Mouse (Mus musculus): ENCODE data around the gene Gck. TPM values are rescaled to one million over a fixed set of nuclear protein-coding genes. Genes with fewer than 3 reads are reported as not detected.

Gck gene
- polyA plus RNA-seq (2015; fragmentation: Illumina TruSeq; extraction: RNeasy Lipid Tissue Mini Kit (QIAGEN cat#74804); ENCODE audit: insufficient read depth, low replicate concordance) = not detected

GRCm38 (mm10) chr11:5949586-5950352, at the start of gene Gck:
Gene Gck (minus strand): TSS chr11:5950081.

DNA sequence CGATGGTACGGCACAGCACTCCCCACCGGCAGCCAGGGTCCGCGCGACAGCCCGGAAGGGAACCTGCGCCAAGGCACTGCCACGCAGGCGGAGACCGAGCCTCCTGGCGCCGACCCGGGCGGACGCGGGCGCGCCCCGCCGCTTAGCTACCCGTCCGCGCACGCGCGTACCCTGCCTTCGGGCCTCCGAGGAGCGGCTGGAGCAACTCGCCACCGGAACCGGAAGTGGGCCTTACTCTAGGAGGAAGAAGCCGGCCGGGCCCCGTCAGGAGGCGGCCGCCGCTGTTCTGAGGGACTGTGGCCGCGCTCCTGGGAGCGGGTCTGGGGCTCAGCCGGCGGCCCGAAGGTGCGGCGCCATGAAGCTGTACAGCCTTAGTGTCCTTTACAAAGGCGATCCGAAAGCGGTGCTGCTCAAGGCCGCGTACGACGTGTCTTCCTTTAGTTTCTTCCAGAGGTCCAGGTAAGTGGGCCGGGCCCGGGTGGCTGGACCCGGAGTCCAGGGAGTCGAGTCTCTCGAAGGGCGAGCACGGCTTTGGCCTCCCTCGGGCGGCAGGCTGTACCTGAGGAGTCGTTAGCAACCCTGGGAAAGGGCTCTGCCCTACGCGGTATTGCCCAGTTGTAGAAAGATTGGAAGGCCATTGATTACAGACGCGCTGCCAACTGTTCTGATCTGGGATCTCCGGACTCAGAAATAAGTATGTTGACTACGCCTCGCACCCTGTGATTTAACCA, 5.8 kb upstream of the Gck start, which contains the start of gene Ykt6:
Gene Ykt6, plus strand, starts transcription at position 148 of the 731 bp plus-strand sequence.

DNA sequence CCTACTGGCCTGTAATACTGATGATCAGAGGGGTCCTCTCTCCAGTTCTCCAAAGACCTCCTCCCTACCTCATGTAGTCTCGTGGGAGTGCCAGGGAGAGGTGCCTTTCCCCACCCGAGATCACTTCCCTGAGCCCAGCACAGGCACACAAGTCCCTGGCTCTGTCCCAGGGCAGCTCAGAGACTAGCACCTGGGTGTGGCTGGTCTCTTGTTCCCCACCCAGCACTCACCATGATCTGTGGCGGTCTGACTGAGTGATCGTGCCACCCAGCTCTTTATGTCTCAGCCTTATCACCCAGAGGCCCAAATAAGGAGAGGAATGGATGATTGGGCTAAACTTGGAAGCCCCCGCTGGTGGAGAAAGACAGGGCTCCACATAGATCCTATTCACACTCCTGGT, 51.4 kb downstream of the Gck start, which contains the start of gene Myl7:
Gene Myl7, minus strand, starts transcription at position 252 of the 400 bp plus-strand sequence.

GRCm38 (mm10) chr11:5877921-5878526, 71.9 kb downstream of the Gck start, which contains the start of gene Pold2:
Gene Pold2 (minus strand): TSS chr11:5878292.

GRCm38 (mm10) chr11:5861678-5862393, 88.0 kb downstream of the Gck start, which contains the start of gene Aebp1:
Gene Aebp1 (plus strand): TSS chr11:5861947.

Other genes with a start within 250 kb of the Gck start
- 33.0 TPM for gene Mrps24, start 234.4 kb downstream of the Gck start, polyA plus RNA-seq (2015; fragmentation: Illumina TruSeq; extraction: RNeasy Lipid Tissue Mini Kit (QIAGEN cat#74804); ENCODE audit: insufficient read depth, low replicate concordance)
- gene Urgcp, start 187.7 kb downstream of the Gck start, polyA plus RNA-seq (2015; fragmentation: Illumina TruSeq; extraction: RNeasy Lipid Tissue Mini Kit (QIAGEN cat#74804); ENCODE audit: insufficient read depth, low replicate concordance) = 9.5 TPM
- 66.1 TPM for gene Dbnl, start 161.6 kb downstream of the Gck start, polyA plus RNA-seq (2015; fragmentation: Illumina TruSeq; extraction: RNeasy Lipid Tissue Mini Kit (QIAGEN cat#74804); ENCODE audit: insufficient read depth, low replicate concordance)
- gene Pgam2, start 146.3 kb downstream of the Gck start, polyA plus RNA-seq (2015; fragmentation: Illumina TruSeq; extraction: RNeasy Lipid Tissue Mini Kit (QIAGEN cat#74804); ENCODE audit: insufficient read depth, low replicate concordance) = not detected
- 20.7 TPM for gene Polm, start 112.1 kb downstream of the Gck start, polyA plus RNA-seq (2015; fragmentation: Illumina TruSeq; extraction: RNeasy Lipid Tissue Mini Kit (QIAGEN cat#74804); ENCODE audit: insufficient read depth, low replicate concordance)
- gene Aebp1, start 88.1 kb downstream of the Gck start, polyA plus RNA-seq (2015; fragmentation: Illumina TruSeq; extraction: RNeasy Lipid Tissue Mini Kit (QIAGEN cat#74804); ENCODE audit: insufficient read depth, low replicate concordance) = 6.9 TPM
- 17.3 TPM for gene Pold2, start 71.8 kb downstream of the Gck start, polyA plus RNA-seq (2015; fragmentation: Illumina TruSeq; extraction: RNeasy Lipid Tissue Mini Kit (QIAGEN cat#74804); ENCODE audit: insufficient read depth, low replicate concordance)
- gene Myl7, start 51.3 kb downstream of the Gck start, polyA plus RNA-seq (2015; fragmentation: Illumina TruSeq; extraction: RNeasy Lipid Tissue Mini Kit (QIAGEN cat#74804); ENCODE audit: insufficient read depth, low replicate concordance) = not detected
- gene Ykt6, start 5.6 kb upstream of the Gck start, polyA plus RNA-seq (2015; fragmentation: Illumina TruSeq; extraction: RNeasy Lipid Tissue Mini Kit (QIAGEN cat#74804); ENCODE audit: insufficient read depth, low replicate concordance) = 80.7 TPM
- 2.5 TPM for gene Camk2b, start 116.3 kb upstream of the Gck start, polyA plus RNA-seq (2015; fragmentation: Illumina TruSeq; extraction: RNeasy Lipid Tissue Mini Kit (QIAGEN cat#74804); ENCODE audit: insufficient read depth, low replicate concordance)
- gene A730071L15Rik, start 249.9 kb upstream of the Gck start, polyA plus RNA-seq (2015; fragmentation: Illumina TruSeq; extraction: RNeasy Lipid Tissue Mini Kit (QIAGEN cat#74804); ENCODE audit: insufficient read depth, low replicate concordance) = 0.48 TPM